Mouse (Mus musculus): Measurements from ENCODE around the gene Pou3f1. TPM values are rescaled to one million over a fixed set of nuclear protein-coding genes. Genes with fewer than 3 reads are reported as not detected.
A peak's percentile ranks its signal among the peaks of the same experiment; 100 is the strongest.

Gene Pou3f1
- 17.0 and 17.1 TPM in 2 replicates for polyA plus RNA-seq (2014; fragmentation: Nextera tagmentation; extraction: Ambion mirVana)

DNA sequence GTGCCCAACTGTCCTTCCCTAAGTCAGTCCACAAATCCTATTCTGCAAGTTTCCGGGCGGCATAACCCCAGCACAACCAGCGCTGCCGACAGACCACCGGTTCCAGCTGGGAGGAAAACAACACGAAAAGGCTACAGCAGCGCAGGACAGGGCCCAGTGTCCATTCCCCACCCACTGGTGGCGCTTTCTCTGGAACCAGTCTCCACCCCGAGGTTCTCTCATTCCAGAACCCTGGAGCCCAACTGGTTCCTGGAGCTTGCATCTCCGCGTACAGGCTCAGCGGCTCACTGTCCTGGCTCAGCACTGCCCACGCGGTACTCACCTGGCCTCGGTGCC is at the start of gene Pou3f1:
Gene Pou3f1 (plus strand): TSS at position 290 of the 336 bp plus-strand sequence.
- H3K27me3 ChIP-seq (ENCODE audit: control insufficient read depth, insufficient read depth, low read length): peaks cover 69% of the 10 kb centered on the region
- H3K9ac ChIP-seq (ENCODE audit: low read length): peak within 1 kb of the TSS; percentile 52
- no peaks in the 10 kb centered on the region for H3K9me3 ChIP-seq (ENCODE audit: control insufficient read depth, low read length)
- no peaks in the 10 kb centered on the region for H3K36me3 ChIP-seq (ENCODE audit: control insufficient read depth, insufficient read depth, low read length)
- ATAC-seq (ENCODE audit: insufficient read depth, low FRiP score, low TSS enrichment): no peak; the same call in 1 of the 2 replicates
- peaks cover 27% of the 10 kb centered on the region for H3K4me1 ChIP-seq (ENCODE audit: control insufficient read depth, insufficient read depth, low read length)
- H3K4me3 ChIP-seq (ENCODE audit: low read depth, low read length): peak within 1 kb of the TSS; percentile 56
- DNase-seq (ENCODE audit: low spot score): no peak
- peak within 1 kb of the TSS; percentile 87 for H3K4me2 ChIP-seq (ENCODE audit: low read depth)
- 0 out of 2 replicates have a peak within 1 kb of the TSS, but pooled peaks have one; percentile 42 for H3K27ac ChIP-seq (ENCODE audit: low read depth, low read length)
- under 1% methylated on average over 15 of the region's 15 CpGs for WGBS

DNA sequence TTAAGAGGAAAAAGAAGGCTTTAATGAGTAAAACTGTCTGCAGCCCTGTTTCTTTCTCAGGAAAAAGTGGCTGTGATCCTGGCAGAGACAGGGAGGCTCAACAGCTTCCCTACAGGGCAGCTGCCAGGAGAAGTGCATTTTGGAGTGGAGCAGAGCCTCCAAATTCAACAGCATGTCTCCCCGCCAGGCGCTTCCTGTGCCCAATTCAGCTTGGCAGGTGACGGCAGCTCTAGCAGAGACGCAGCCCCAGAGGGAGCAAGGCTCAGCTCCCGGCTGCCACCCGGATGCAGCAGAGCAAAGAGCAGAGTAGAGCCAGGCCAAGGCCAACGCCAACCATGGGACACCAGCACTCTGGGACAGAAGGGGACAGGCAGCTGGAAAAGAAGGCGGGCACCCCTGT is 49.4 kb upstream of the Pou3f1 start:
- H3K36me3 ChIP-seq (ENCODE audit: control insufficient read depth, insufficient read depth, low read length): no peaks in the 10 kb centered on the region
- no peak overlapping the region for H3K9ac ChIP-seq (ENCODE audit: low read length)
- H3K27ac ChIP-seq (ENCODE audit: low read depth, low read length): no peak overlapping the region
- no peak overlapping the region for H3K4me3 ChIP-seq (ENCODE audit: low read depth, low read length)
- ATAC-seq (ENCODE audit: insufficient read depth, low FRiP score, low TSS enrichment) (no peak), DNase-seq (ENCODE audit: low spot score) (no peak)
- H3K4me2 ChIP-seq (ENCODE audit: low read depth): no peak overlapping the region
- H3K27me3 ChIP-seq (ENCODE audit: control insufficient read depth, insufficient read depth, low read length): peaks cover 8% of the 10 kb centered on the region; the same call in 1 of the 2 replicates
- no peaks in the 10 kb centered on the region for H3K9me3 ChIP-seq (ENCODE audit: control insufficient read depth, low read length)
- no peaks in the 10 kb centered on the region for H3K4me1 ChIP-seq (ENCODE audit: control insufficient read depth, insufficient read depth, low read length)
- 60% methylated on average over 8 of the region's 8 CpGs for WGBS

DNA sequence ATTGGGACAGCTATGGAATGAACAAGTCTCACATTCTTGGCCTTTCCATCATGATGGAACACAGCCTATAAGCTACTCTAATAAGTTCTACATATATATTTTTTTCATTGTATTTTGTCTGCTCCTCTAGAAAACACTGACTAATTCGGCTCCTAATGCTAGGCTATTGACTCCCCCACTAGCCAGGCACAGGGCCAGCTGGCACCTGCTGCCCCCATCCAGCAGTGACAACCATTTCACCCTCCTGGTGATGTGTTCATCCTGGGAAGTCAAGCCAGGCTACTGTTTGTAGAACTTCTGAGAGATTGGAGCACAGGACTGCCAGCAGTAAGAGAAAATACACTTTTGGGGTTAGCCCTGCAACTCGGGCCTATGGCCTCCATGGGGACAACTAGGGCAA is 46.5 kb upstream of the Pou3f1 start:
- Histone ChIP-seq H3K27ac (ENCODE audit: low read depth, low read length) (no peak overlapping the region), H3K36me3 (ENCODE audit: control insufficient read depth, insufficient read depth, low read length) (no peaks in the 10 kb centered on the region), H3K9me3 (ENCODE audit: control insufficient read depth, low read length) (no peaks in the 10 kb centered on the region), H3K4me1 (ENCODE audit: control insufficient read depth, insufficient read depth, low read length) (0 out of 2 replicates have a peak, but pooled peaks cover 6% of the 10 kb centered on the region), H3K4me2 (ENCODE audit: low read depth) (no peak overlapping the region), H3K27me3 (ENCODE audit: control insufficient read depth, insufficient read depth, low read length) (0 out of 2 replicates have a peak, but pooled peaks cover 2% of the 10 kb centered on the region), H3K9ac (ENCODE audit: low read length) (no peak overlapping the region), H3K4me3 (ENCODE audit: low read depth, low read length) (no peak overlapping the region)
- 75% methylated on average over 2 of the region's 2 CpGs for WGBS
- DNase-seq (ENCODE audit: low spot score) (no peak), ATAC-seq (ENCODE audit: insufficient read depth, low FRiP score, low TSS enrichment) (no peak)

- 85% methylated on average over 2 of the region's 2 CpGs for whole genome bisulfite sequencing
- H3K27me3 ChIP-seq (ENCODE audit: control insufficient read depth, insufficient read depth, low read length): no peaks in the 10 kb centered on the region
- no peak for ATAC-seq (ENCODE audit: insufficient read depth, low FRiP score, low TSS enrichment)
- H3K36me3 ChIP-seq (ENCODE audit: control insufficient read depth, insufficient read depth, low read length): no peaks in the 10 kb centered on the region
- H3K4me3 ChIP-seq (ENCODE audit: low read depth, low read length): no peak within 1 kb of the TSS
- H3K4me1 ChIP-seq (ENCODE audit: control insufficient read depth, insufficient read depth, low read length): peaks cover 9% of the 10 kb centered on the region; the same call in 1 of the 2 replicates
- no peak for DNase-seq (ENCODE audit: low spot score)
- no peaks in the 10 kb centered on the region for H3K9me3 ChIP-seq (ENCODE audit: control insufficient read depth, low read length)
- H3K9ac ChIP-seq (ENCODE audit: low read length): no peak within 1 kb of the TSS
- no peak within 1 kb of the TSS for H3K4me2 ChIP-seq (ENCODE audit: low read depth)
- H3K27ac ChIP-seq (ENCODE audit: low read depth, low read length): no peak within 1 kb of the TSS
These were observed 45.9 kb upstream of the Pou3f1 start, which contains the start of gene 3100002H09Rik for GRCm38 (mm10) chr4:124610703-124611102. 3100002H09Rik (minus strand) TSS chr4:124610803.

- DNase-seq (ENCODE audit: low spot score): no peak
- Histone ChIP-seq H3K27me3 (ENCODE audit: control insufficient read depth, insufficient read depth, low read length) (no peaks in the 10 kb centered on the region), H3K9me3 (ENCODE audit: control insufficient read depth, low read length) (no peaks in the 10 kb centered on the region), H3K4me3 (ENCODE audit: low read depth, low read length) (no peak overlapping the region), H3K9ac (ENCODE audit: low read length) (no peak overlapping the region), H3K27ac (ENCODE audit: low read depth, low read length) (no peak overlapping the region), H3K4me2 (ENCODE audit: low read depth) (no peak overlapping the region), H3K4me1 (ENCODE audit: control insufficient read depth, insufficient read depth, low read length) (peaks cover 15% of the 10 kb centered on the region; the same call in 1 of the 2 replicates), H3K36me3 (ENCODE audit: control insufficient read depth, insufficient read depth, low read length) (no peaks in the 10 kb centered on the region)
- no peak for ATAC-seq (ENCODE audit: insufficient read depth, low FRiP score, low TSS enrichment)
- WGBS: 81% methylated on average over 4 of the region's 4 CpGs
These were observed 44.8 kb upstream of the Pou3f1 start for GRCm38 (mm10) chr4:124611768-124612167.

DNA sequence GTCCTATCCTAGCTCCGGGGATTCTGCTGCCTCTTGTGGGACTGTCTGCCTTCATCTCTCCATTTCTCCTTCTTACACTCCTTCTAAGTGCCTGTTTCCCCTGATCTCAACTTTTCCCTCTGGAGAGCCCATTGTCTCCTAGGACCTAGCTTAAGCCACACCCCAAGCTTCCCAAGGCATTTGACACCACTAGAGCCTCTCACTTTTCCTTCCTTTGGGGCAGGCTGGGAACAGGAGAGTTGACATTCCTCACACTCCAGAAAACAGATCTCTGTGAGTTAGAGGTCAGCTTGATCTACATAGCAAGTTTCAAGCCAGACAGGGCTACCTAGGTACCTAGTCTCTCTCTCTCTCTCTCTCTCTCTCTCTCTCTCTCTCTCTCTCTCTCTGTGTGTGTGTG is 42.4 kb upstream of the Pou3f1 start:
- ATAC-seq (ENCODE audit: insufficient read depth, low FRiP score, low TSS enrichment) (no peak), DNase-seq (ENCODE audit: low spot score) (no peak)
- no peaks in the 10 kb centered on the region for H3K9me3 ChIP-seq (ENCODE audit: control insufficient read depth, low read length)
- no peaks in the 10 kb centered on the region for H3K36me3 ChIP-seq (ENCODE audit: control insufficient read depth, insufficient read depth, low read length)
- H3K27me3 ChIP-seq (ENCODE audit: control insufficient read depth, insufficient read depth, low read length): no peaks in the 10 kb centered on the region
- no peak overlapping the region for H3K9ac ChIP-seq (ENCODE audit: low read length)
- no peak overlapping the region for H3K4me3 ChIP-seq (ENCODE audit: low read depth, low read length)
- no peak overlapping the region for H3K4me2 ChIP-seq (ENCODE audit: low read depth)
- H3K4me1 ChIP-seq (ENCODE audit: control insufficient read depth, insufficient read depth, low read length): peaks cover 24% of the 10 kb centered on the region
- no peak overlapping the region for H3K27ac ChIP-seq (ENCODE audit: low read depth, low read length)
- no CpG with 5 or more reads among the region's 1 CpGs for WGBS

GRCm38 (mm10) chr4:124615406-124615960 is 41.1 kb upstream of the Pou3f1 start:
- H3K4me3 ChIP-seq (ENCODE audit: low read depth, low read length): no peak overlapping the region
- H3K4me1 ChIP-seq (ENCODE audit: control insufficient read depth, insufficient read depth, low read length): peaks cover 24% of the 10 kb centered on the region
- ATAC-seq (ENCODE audit: insufficient read depth, low FRiP score, low TSS enrichment) (peak; percentile 61; the same call in 1 of the 2 replicates), DNase-seq (ENCODE audit: low spot score) (peak; percentile 35)
- no peak overlapping the region for H3K9ac ChIP-seq (ENCODE audit: low read length)
- peak overlapping the region; percentile 24 for H3K27ac ChIP-seq (ENCODE audit: low read depth, low read length)
- H3K27me3 ChIP-seq (ENCODE audit: control insufficient read depth, insufficient read depth, low read length): no peaks in the 10 kb centered on the region
- H3K36me3 ChIP-seq (ENCODE audit: control insufficient read depth, insufficient read depth, low read length): no peaks in the 10 kb centered on the region
- peak overlapping the region; percentile 14; the same call in 1 of the 2 replicates for H3K4me2 ChIP-seq (ENCODE audit: low read depth)
- no peaks in the 10 kb centered on the region for H3K9me3 ChIP-seq (ENCODE audit: control insufficient read depth, low read length)
- WGBS: 23% methylated on average over 14 of the region's 14 CpGs

GRCm38 (mm10) chr4:124615986-124616385 is 40.6 kb upstream of the Pou3f1 start:
- Histone ChIP-seq H3K27me3 (ENCODE audit: control insufficient read depth, insufficient read depth, low read length) (no peaks in the 10 kb centered on the region), H3K4me3 (ENCODE audit: low read depth, low read length) (no peak overlapping the region), H3K4me2 (ENCODE audit: low read depth) (no peak overlapping the region), H3K9me3 (ENCODE audit: control insufficient read depth, low read length) (no peaks in the 10 kb centered on the region), H3K9ac (ENCODE audit: low read length) (no peak overlapping the region), H3K27ac (ENCODE audit: low read depth, low read length) (0 out of 2 replicates have a peak overlapping the region, but pooled peaks have one; percentile 49), H3K36me3 (ENCODE audit: control insufficient read depth, insufficient read depth, low read length) (no peaks in the 10 kb centered on the region), H3K4me1 (ENCODE audit: control insufficient read depth, insufficient read depth, low read length) (peaks cover 24% of the 10 kb centered on the region)
- DNase-seq (ENCODE audit: low spot score) (peak; percentile 46), ATAC-seq (ENCODE audit: insufficient read depth, low FRiP score, low TSS enrichment) (no peak)
- 38% methylated on average over 9 of the region's 9 CpGs for WGBS

DNA sequence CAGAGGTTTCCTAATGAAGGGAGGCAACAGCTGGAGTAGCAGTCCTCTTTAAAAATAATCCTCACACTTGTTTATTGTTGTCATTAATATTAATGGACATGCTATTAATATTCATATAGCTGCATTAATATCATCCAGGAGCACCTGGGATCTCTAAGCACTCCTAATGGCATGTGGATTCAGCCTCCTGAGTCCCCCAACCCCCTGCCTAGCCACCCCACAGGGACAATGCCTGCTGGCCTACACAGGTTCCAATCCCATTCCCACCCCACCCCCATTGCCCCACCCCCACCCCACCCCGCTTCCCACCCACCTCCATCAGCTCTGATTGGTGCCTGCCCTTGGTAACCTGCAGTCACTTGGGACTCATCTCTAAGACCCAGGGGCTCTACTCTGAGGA is 40.0 kb upstream of the Pou3f1 start:
- no peak for DNase-seq (ENCODE audit: low spot score)
- no peak overlapping the region for H3K4me3 ChIP-seq (ENCODE audit: low read depth, low read length)
- H3K4me1 ChIP-seq (ENCODE audit: control insufficient read depth, insufficient read depth, low read length): peaks cover 24% of the 10 kb centered on the region
- ATAC-seq (ENCODE audit: insufficient read depth, low FRiP score, low TSS enrichment): no peak
- no peak overlapping the region for H3K9ac ChIP-seq (ENCODE audit: low read length)
- no peaks in the 10 kb centered on the region for H3K27me3 ChIP-seq (ENCODE audit: control insufficient read depth, insufficient read depth, low read length)
- H3K9me3 ChIP-seq (ENCODE audit: control insufficient read depth, low read length): no peaks in the 10 kb centered on the region
- H3K27ac ChIP-seq (ENCODE audit: low read depth, low read length): no peak overlapping the region
- H3K4me2 ChIP-seq (ENCODE audit: low read depth): no peak overlapping the region
- H3K36me3 ChIP-seq (ENCODE audit: control insufficient read depth, insufficient read depth, low read length): no peaks in the 10 kb centered on the region
- WGBS: 20% methylated on average over 1 of the region's 1 CpGs
